Mouse (Mus musculus) ES-E14 (cell line): Measurements from ENCODE around the gene Clasp1.

Experiments
- CHD2 ChIP-seq: IDR thresholded peaks from 2 replicates; pipeline ENCODE4 v1.6.1; 2014; ENCODE audit warnings: mild to moderate bottlenecking, low read depth, low read length, inconsistent platforms
- HCFC1 ChIP-seq: IDR thresholded peaks from 2 replicates; pipeline ENCODE4 v1.6.1; 2012; ENCODE audit warnings: low read length, inconsistent platforms, borderline replicate concordance; ENCODE audit not compliant: insufficient read depth
- MAFK ChIP-seq: IDR thresholded peaks from 2 replicates; pipeline ENCODE4 v1.6.1; 2014; ENCODE audit warnings: mild to moderate bottlenecking, low read depth, low read length, inconsistent platforms; ENCODE audit not compliant: insufficient read depth
- ZC3H11A ChIP-seq: IDR thresholded peaks from 2 replicates; pipeline ENCODE4 v1.6.1; 2012; ENCODE audit warnings: low read depth, mild to moderate bottlenecking, inconsistent platforms, low read length, borderline replicate concordance
- ZNF384 ChIP-seq: IDR thresholded peaks from 2 replicates; pipeline ENCODE4 v1.6.1; 2012; ENCODE audit warnings: low read depth, low read length, inconsistent platforms

DNA sequence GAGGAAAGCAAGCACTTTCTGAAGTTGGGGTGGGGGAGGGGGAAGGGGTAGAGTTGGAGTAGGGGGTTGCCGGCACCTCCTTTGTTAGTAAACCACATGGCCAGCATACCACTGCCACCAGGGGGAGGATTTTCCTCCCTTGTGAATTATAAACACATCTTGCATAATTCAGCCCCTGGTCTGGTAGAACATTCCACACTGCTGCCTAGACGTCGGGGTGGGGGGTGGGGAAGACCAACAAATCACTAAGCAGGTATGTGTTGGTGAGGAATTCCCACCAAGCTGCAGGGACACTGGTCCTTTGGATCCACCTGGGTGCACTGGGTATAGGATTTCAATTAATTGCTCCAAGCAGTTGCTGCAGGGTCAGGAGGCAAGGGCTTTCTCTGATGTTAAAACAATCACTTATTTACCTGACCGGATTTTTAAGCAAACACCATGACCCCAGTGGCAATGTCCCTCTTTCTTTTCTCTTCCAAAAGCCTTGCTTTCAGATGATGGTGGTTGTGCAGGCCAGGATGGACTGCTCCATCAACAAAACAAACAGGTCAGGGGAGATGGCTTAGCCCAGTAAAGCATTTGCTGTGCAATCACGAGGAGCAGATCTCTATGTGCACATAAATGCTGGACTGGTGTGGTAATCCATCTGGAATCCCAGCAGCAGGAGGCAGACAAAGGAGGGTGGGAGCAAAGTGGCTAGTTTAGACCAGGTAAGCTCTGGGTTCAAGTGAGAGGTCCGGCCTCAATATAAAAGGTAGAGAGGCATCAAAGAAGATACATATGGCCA, 45.0 kb upstream of the Clasp1 start:
- TF ChIP-seq MAFK (no peak), HCFC1 (no peak), ZC3H11A (no peak), ZNF384 (no peak), CHD2 (no peak)
